Mouse (Mus musculus) heart, postnatal 0 days (tissue): ENCODE results near the gene Kdm5b.

Experiments used
- CTCF ChIP-seq: IDR thresholded peaks from 2 replicates; pipeline ENCODE4 v1.5.1; 2016; ENCODE audit warnings: antibody characterized with exemption, control low read depth, low read depth
- EP300 ChIP-seq: IDR thresholded peaks from 2 replicates; pipeline ENCODE4 v1.6.1; 2016; ENCODE audit warnings: antibody characterized with exemption, low read depth

GRCm38 (mm10) chr1:134555240-134555870, 4.6 kb upstream of the Kdm5b start:
- no peak for TF ChIP-seq CTCF
- TF ChIP-seq EP300: no peak
